Mouse (Mus musculus): ENCODE results near the gene Ranbp9. TPM values are rescaled to one million over a fixed set of nuclear protein-coding genes. Genes with fewer than 3 reads are reported as not detected.
A peak's percentile ranks its signal among the peaks of the same experiment; 100 is the strongest.

The Ranbp9 gene
- polyA plus RNA-seq, 1 experiment from 2014 or later = 8.0 TPM

DNA sequence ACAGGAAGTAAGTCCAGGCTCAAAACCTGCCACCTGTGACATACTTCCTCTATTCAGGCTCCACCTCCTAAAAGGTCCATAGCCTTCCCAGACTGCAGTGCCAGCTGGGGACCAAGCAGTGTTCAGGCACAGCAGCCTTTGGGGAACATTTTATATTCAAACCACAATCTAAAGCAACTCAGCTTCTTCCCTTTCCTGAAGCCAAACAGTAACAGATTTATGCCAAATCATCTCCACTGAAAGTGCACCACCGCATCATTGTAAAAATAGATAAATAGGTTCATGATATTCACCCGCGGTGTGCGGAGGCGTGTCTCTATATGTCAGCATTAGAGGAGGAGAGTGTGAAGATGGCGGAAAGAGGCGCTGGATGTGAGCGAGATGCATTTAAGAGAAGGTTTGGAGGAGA lies 33.9 kb upstream of the Ranbp9 start:
- Histone ChIP-seq H3K4me1 (replicated peaks) (no peaks in the 10 kb centered on the region), H3K36me3 (no peaks in the 10 kb centered on the region), H3K27me3 (replicated peaks) (no peaks in the 10 kb centered on the region), H3K27ac (no peak overlapping the region), H3K4me3 (replicated peaks) (no peak overlapping the region), H3K9ac (no peak overlapping the region), H3K9me3 (no peaks in the 10 kb centered on the region), H3K4me2 (replicated peaks) (no peak overlapping the region)
- WGBS = 65% methylated on average over 8 of the region's 8 CpGs
- ATAC-seq = no peak

DNA sequence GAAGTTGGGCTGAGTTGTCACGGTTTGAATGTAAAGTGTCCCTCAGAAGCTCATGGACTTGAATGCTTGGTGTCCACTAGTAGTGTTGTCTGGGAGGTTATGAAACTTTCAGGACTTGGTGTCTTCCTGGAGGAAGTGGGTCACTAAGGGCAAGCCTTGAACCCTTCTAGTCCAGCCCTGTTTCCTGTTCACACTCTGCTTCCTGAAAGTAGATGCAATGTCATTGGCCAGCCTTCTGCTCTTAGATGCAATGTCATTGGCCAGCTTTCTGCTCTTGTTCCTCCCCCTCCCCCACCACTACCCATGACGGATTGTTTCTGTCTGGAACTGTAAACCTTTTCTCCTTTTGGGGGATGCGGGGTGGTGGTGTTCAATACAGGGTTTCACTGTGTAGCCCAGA lies 31.7 kb upstream of the Ranbp9 start:
- 75% methylated on average over 3 of the region's 3 CpGs for WGBS
- H3K4me2 ChIP-seq (replicated peaks) = no peak overlapping the region

DNA sequence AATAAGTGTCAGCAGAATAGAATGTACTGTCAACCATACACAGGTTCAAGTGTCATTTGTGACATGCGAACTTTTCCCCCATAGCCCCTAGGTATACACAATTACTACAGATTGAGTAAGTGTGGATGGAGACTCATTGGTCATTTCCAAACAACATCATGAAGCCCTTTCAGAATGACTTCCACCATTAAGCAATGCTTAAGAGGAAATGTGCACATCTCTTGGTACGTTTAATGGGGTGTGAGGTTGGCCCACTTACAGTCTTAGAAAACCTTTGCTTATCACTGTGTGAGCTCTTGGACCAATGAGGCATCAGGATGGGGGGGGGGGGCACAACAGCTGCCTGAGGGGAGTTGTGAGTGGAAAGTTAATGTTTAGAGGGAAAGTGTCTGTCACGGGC lies 24.7 kb upstream of the Ranbp9 start:
- ATAC-seq = no peak
- Histone ChIP-seq H3K36me3 (no peaks in the 10 kb centered on the region), H3K4me3 (replicated peaks) (no peak overlapping the region), H3K4me2 (replicated peaks) (no peak overlapping the region), H3K9ac (no peak overlapping the region), H3K9me3 (no peaks in the 10 kb centered on the region), H3K27ac (no peak overlapping the region), H3K4me1 (replicated peaks) (peaks cover 9% of the 10 kb centered on the region; the same call in 1 of the 2 replicates), H3K27me3 (replicated peaks) (no peaks in the 10 kb centered on the region)
- WGBS = 82% methylated on average over 3 of the region's 3 CpGs

More for the DNA sequence above, 31.7 kb upstream of the Ranbp9 start:
- Histone ChIP-seq H3K4me3 (replicated peaks) (no peak overlapping the region), H3K27me3 (replicated peaks) (no peaks in the 10 kb centered on the region), H3K9me3 (no peaks in the 10 kb centered on the region), H3K36me3 (no peaks in the 10 kb centered on the region), H3K4me1 (replicated peaks) (no peaks in the 10 kb centered on the region), H3K27ac (no peak overlapping the region), H3K9ac (no peak overlapping the region)
- no peak for ATAC-seq

DNA sequence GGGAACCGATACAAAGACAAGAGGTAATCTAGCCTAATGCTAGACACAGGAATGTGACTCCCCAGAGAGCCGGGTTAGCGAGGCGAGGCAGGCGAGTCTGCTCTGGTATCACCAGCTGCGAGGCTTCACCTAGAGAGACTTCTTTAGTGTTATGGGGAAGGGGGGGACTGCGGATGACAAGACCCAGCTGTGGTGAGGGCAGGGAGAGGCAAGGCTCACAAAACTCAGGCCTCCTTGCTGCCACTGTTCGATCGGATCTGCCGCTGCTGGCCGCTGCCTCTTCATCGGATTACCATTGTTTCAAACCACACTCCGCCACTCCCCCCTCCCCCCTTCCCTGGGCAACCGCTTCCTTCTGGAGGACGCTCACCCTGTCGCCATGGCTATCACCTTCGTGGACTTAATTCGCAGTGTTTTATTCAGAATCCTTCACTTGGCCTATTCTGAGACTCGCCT lies 22.3 kb upstream of the Ranbp9 start:
- Histone ChIP-seq H3K4me2 (replicated peaks) (peak overlapping the region; percentile 73), H3K27ac (peak overlapping the region; percentile 74), H3K9me3 (no peaks in the 10 kb centered on the region), H3K9ac (peak overlapping the region; percentile 39; the same call in 1 of the 2 replicates), H3K36me3 (no peaks in the 10 kb centered on the region), H3K4me1 (replicated peaks) (peaks cover 9% of the 10 kb centered on the region; the same call in 1 of the 2 replicates), H3K27me3 (replicated peaks) (no peaks in the 10 kb centered on the region), H3K4me3 (replicated peaks) (peak overlapping the region; percentile 28)
- WGBS = 2% methylated on average over 19 of the region's 19 CpGs
- peak; percentile 90 for ATAC-seq

DNA sequence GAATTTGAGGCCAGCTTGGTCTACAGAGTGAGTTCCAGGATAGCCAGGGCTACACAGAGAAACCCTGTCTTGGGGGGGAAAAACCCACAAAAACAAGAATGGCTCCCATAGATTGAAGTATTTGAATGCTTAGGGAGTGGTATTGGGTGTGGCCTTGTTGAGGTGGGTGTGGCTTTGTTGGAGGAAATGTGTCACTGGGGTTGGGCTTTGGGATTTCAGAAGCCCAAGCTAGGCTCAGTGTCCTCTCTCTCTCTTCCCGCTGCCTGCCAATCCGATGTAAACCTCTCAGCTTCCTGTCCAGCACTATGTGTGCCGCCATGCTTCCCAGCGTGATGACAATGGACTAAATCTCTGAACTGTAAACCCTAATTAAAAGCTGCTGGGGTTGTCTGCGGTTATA lies 20.5 kb upstream of the Ranbp9 start:
- 89% methylated on average over 5 of the region's 5 CpGs for WGBS
- Histone ChIP-seq H3K27me3 (replicated peaks) (no peaks in the 10 kb centered on the region), H3K4me2 (replicated peaks) (no peak overlapping the region), H3K4me3 (replicated peaks) (no peak overlapping the region), H3K4me1 (replicated peaks) (peaks cover 9% of the 10 kb centered on the region; the same call in 1 of the 2 replicates), H3K36me3 (no peaks in the 10 kb centered on the region), H3K9me3 (no peaks in the 10 kb centered on the region), H3K9ac (no peak overlapping the region), H3K27ac (no peak overlapping the region)
- no peak for ATAC-seq

DNA sequence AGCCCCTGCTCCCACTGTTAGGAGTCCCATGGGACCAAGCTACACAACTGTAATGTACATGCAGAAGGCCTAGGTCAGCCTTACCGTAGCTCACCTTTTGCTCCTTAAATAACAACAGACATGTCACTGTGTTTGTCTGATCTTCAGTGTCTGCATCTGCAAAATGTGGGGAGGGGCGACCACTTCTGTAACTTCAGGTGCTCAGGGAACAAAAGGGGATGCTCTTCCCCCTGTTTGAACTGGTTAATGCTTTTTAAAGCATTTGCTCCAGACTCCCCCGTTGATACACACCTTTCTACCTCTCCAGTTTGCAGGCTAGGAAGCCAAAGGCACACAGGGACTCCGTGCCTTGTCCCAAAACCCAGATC lies 19.4 kb upstream of the Ranbp9 start:
- Histone ChIP-seq H3K27me3 (replicated peaks) (no peaks in the 10 kb centered on the region), H3K4me2 (replicated peaks) (no peak overlapping the region), H3K27ac (no peak overlapping the region), H3K4me1 (replicated peaks) (peaks cover 9% of the 10 kb centered on the region; the same call in 1 of the 2 replicates), H3K4me3 (replicated peaks) (no peak overlapping the region), H3K9ac (no peak overlapping the region), H3K36me3 (no peaks in the 10 kb centered on the region), H3K9me3 (no peaks in the 10 kb centered on the region)
- 89% methylated on average over 4 of the region's 4 CpGs for WGBS
- ATAC-seq = no peak

DNA sequence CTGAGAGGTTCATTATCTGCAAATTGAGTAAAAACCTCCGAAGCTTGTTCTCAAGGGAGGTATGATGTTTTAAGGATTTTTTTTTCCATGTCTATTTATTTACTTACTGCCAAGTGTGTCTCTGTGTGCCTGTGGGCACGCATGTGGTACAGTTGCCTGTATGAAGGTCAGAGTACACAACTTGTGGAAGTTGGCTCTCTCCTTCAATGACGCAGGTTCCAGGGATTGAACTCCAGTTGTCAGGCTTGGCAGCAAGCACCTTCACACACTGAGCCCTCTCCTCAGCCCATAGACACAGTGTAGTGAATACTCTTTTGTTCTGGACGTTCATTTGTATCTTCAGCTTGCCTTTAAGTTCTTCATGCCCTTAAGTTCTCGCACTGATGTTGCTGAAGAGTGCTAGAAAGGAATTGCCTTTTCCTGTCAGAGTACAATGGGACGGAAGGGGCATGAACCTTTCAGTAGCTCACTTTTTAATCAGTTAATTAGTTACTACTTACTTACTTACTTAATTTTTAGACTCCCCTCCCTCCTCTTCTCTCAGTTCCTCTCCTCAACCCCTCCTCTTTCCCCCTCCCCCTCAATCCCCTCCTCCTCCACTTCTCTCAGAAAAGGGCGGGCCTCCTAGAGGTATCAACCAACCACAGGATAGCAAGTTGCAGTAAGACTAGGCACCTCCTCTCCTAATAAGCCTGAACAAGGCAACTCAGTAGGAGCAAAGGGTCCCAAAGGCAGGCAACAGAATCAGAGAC lies 18.8 kb upstream of the Ranbp9 start:
- Histone ChIP-seq H3K4me3 (replicated peaks) (no peak overlapping the region), H3K4me1 (replicated peaks) (peaks cover 9% of the 10 kb centered on the region; the same call in 1 of the 2 replicates), H3K27ac (no peak overlapping the region), H3K27me3 (replicated peaks) (no peaks in the 10 kb centered on the region), H3K36me3 (no peaks in the 10 kb centered on the region), H3K9ac (no peak overlapping the region), H3K9me3 (no peaks in the 10 kb centered on the region), H3K4me2 (replicated peaks) (no peak overlapping the region)
- ATAC-seq = no peak
- WGBS = 72% methylated on average over 7 of the region's 7 CpGs

DNA sequence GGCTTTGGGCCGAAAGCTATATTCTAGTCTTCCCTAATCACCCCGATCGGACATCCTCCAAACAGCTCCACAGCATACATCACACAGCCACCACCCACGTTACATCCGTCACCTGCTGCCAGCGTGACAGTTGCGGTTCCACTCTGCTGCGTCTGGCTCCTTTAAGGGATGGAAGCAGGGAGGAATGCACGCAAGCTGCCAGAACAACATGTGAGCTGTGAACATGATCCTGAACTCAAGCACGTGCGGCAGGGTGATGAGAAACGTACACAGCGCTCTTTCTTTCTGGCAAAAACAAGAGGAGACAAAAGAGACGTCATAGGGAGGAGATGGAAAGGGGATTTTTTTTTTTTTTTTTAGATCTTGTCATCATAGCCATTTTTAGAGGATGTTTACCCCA lies 17.8 kb upstream of the Ranbp9 start:
- Histone ChIP-seq H3K27ac (no peak overlapping the region), H3K36me3 (no peaks in the 10 kb centered on the region), H3K4me2 (replicated peaks) (no peak overlapping the region), H3K9me3 (no peaks in the 10 kb centered on the region), H3K27me3 (replicated peaks) (no peaks in the 10 kb centered on the region), H3K9ac (no peak overlapping the region), H3K4me1 (replicated peaks) (peaks cover 9% of the 10 kb centered on the region; the same call in 1 of the 2 replicates), H3K4me3 (replicated peaks) (no peak overlapping the region)
- WGBS = 62% methylated on average over 14 of the region's 14 CpGs
- ATAC-seq = no peak

DNA sequence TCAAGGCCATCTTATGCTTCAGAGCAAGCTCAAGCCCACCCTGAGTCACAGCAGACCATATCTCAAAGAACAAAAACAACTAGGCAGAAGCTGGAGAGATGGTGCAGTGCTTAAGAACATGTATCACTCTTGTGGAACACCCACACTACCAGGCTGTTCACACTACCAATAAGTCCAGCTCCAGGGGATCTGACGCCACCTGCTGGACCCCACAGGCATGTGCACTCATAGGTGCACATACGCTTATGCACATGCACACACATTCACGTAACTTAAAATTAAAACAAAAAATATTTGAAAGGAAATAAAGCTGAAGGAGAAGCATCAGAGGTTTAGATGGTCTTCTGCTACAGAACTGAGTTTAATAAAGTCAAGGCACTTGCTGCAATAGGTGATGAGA lies 16.7 kb upstream of the Ranbp9 start:
- no peak for ATAC-seq
- Histone ChIP-seq H3K9ac (no peak overlapping the region), H3K9me3 (no peaks in the 10 kb centered on the region), H3K36me3 (no peaks in the 10 kb centered on the region), H3K27me3 (replicated peaks) (no peaks in the 10 kb centered on the region), H3K4me3 (replicated peaks) (no peak overlapping the region), H3K27ac (no peak overlapping the region), H3K4me1 (replicated peaks) (peaks cover under 1% of the 10 kb centered on the region; the same call in 1 of the 2 replicates), H3K4me2 (replicated peaks) (no peak overlapping the region)
- WGBS = 98% methylated on average over 3 of the region's 3 CpGs

DNA sequence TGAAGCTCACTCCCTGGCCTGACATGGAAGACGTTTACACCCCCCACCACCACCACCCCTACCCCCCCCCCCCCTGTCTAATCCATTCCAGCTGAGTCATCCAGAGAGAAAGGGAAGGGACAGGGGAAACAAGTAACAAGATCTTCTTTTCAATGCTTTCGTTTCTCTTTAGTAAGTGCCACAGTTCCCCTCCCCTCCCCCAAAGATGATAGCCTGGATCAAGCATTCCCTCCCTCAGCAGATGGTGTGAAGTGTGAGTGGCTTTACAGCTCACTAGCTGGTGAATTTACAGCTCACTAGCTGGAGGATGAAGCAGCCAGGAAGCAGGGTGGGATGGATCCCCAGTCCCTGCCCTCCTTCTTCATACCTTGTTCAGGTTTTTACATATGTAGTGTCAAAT lies 15.6 kb upstream of the Ranbp9 start:
- Histone ChIP-seq H3K4me1 (replicated peaks) (no peaks in the 10 kb centered on the region), H3K4me2 (replicated peaks) (no peak overlapping the region), H3K27me3 (replicated peaks) (no peaks in the 10 kb centered on the region), H3K4me3 (replicated peaks) (no peak overlapping the region), H3K9ac (no peak overlapping the region), H3K27ac (no peak overlapping the region), H3K9me3 (no peaks in the 10 kb centered on the region), H3K36me3 (no peaks in the 10 kb centered on the region)
- no peak for ATAC-seq
- WGBS = 39% methylated on average over 2 of the region's 2 CpGs

DNA sequence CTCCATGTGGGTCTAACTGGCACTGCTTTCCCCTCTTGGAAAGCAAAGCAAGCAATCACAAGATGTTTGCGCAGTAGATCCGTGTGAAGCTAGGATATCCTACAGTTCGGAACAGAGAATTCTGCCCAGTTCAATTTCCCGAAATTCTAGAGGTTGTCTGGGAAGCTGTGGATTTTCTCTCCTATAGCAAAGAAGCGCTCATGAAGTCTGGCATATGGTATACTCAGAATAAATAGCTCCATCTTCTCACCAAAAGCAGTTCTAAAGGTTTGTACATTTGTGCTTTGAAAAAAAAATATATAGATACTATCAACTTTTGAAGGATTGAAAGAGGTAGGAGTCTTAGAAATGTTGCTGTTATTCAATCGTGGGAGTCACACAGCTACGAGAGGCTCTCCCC lies 14.6 kb upstream of the Ranbp9 start:
- Histone ChIP-seq H3K4me1 (replicated peaks) (no peaks in the 10 kb centered on the region), H3K9me3 (no peaks in the 10 kb centered on the region), H3K4me3 (replicated peaks) (no peak overlapping the region), H3K4me2 (replicated peaks) (no peak overlapping the region), H3K27me3 (replicated peaks) (no peaks in the 10 kb centered on the region), H3K9ac (no peak overlapping the region), H3K36me3 (no peaks in the 10 kb centered on the region), H3K27ac (no peak overlapping the region)
- ATAC-seq = no peak
- WGBS = 88% methylated on average over 7 of the region's 7 CpGs

DNA sequence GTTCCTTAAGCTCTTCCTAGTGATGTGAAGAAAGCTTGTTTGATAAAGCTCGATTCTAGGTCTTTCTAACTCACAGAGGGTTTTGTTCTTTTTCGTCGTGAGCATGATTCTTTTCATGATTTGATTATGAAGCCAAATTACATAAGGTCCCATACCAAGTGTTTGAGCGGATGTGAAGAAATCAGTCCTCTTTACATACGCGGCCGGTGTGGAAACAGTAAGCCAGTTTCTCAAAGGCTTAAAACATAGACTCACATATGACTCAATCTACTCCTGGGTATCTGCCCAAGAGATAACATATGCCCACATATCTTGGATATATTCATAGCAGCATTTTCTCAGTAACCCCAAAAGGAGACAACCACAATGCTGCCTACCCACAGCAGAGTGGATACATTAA lies 12.6 kb upstream of the Ranbp9 start:
- H3K9ac ChIP-seq = no peak overlapping the region
- H3K27me3 ChIP-seq (replicated peaks) = no peaks in the 10 kb centered on the region
- ATAC-seq = no peak
- no peak overlapping the region for H3K4me3 ChIP-seq (replicated peaks)
- H3K27ac ChIP-seq = no peak overlapping the region
- H3K4me1 ChIP-seq (replicated peaks) = no peaks in the 10 kb centered on the region
- no peaks in the 10 kb centered on the region for H3K36me3 ChIP-seq
- H3K9me3 ChIP-seq = no peaks in the 10 kb centered on the region
- no peak overlapping the region for H3K4me2 ChIP-seq (replicated peaks)
- WGBS = 90% methylated on average over 7 of the region's 7 CpGs

DNA sequence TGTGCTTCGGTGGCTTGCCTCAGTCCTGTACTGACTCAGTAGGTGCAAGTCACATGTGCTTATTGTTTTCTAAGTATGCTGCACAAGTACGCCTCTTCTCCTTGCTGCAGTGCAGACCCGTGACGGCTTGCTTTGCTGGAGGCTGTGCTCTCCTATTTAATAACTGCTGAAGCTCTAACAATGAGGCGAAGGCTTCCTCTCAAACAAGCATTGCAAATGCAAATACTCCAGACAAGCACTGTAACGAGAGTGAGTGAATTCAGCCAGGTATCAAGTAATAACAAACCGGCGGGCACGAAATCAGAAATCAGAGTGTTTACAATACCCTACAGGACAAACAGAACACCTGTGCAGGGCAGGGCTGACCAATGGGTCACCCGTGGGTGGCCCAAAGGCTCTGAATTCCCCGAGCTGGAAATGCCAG lies 12.0 kb upstream of the Ranbp9 start:
- Histone ChIP-seq H3K36me3 (no peaks in the 10 kb centered on the region), H3K4me1 (replicated peaks) (no peaks in the 10 kb centered on the region), H3K27ac (no peak overlapping the region), H3K4me2 (replicated peaks) (no peak overlapping the region), H3K4me3 (replicated peaks) (no peak overlapping the region), H3K27me3 (replicated peaks) (no peaks in the 10 kb centered on the region), H3K9me3 (no peaks in the 10 kb centered on the region), H3K9ac (no peak overlapping the region)
- WGBS = 65% methylated on average over 11 of the region's 11 CpGs
- no peak for ATAC-seq

Measured in intestine, embryonic 15.5 days (tissue).